Mouse (Mus musculus): ENCODE measurements at regions not wholly inside any gene's neighbourhood (a gene's known extent, or its start where the extent isn't known, plus 50 kb on each side); places are given as distances from the start of the nearest gene placed in this dataset.

DNA sequence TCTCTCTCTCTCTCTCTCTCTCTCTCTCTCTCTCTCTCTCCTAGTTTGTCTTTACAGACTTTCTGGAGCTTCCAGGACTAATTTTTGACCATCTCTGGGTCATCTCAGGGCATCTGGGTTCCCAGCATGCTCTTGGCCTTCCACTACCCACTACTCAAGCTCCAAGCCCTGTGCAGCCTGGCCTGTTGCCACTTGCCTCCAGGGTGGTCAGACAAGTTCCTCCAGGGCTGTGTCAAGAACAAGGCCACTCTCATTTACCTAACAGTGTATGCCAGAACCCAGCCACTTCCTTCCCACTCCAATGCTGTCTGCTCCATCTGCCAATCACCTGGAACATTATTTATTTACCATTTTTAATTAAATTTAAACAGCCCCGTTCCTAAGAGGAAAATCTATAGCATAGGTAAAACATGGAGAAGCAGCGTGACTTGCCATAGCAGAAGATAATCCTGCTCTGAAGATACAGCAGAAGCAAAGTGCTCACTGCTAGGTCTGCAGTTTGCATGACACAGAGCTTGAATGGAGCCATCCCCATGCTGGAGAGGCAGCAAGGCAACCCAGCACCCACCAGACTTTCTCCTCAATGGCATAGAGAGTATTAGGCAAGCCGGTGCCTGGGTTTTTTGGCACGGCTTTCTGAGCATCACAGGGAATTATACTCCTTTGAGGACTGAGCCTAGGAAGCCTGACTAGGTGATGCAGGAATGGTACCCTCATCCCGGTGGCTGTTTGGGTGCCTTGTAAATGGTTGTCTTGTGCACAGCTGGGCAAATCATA, 54.0 kb downstream of the Foxi1 start:
- DNase-seq (ENCODE audit: low read depth) = no peak

DNA sequence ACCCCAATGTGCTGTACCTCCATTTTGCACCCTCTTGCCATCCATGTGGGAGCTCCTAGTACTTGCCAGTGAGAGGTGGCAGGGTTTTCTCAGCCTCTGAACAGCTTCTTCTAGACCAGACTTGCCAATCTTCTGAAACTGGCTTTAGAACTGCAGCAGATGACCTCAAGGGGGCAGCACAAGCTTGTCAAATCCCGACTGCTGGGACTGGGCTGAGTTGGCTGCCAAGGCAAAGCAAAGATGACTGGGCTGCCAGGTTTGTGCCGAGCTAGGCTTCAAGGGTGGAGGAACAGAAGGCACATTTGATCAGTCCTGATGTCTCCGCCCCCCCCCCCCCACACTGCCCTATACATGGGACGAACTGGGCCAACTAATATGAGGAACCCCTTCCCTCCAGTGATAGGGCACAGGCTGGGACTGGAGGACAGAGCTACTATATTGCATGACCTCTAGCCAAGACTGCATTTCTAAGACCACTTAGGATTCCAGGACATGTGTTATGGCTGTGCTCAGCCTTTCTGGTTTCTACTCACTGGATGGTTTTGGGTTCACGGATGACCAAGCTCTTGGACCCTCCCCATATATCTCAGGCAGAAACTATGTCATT, 51.1 kb upstream of the 4930469K13Rik start:
- DNase-seq (ENCODE audit: low read depth) = peak; percentile 10
